Mouse (Mus musculus) spleen, postnatal 10 days (tissue): ENCODE measurements around the gene Lyg2.
A peak's percentile ranks its signal among the peaks of the same experiment; 100 is the strongest.

Experiments used
- DNase-seq, 2 experiments: peaks; one replicate each; pipeline ENCODE4 v3.0.0; 2021 to 2022; ENCODE audit warnings: low spot score in 2 of 2

The Lyg2 gene

GRCm38 (mm10) chr1:37916393-37916792 lies at the start of gene Lyg2:
Lyg2 (minus strand) TSS chr1:37916493.
- no peak for DNase-seq

- no peak for DNase-seq
Measured at GRCm38 (mm10) chr1:37965571-37965970, 49.3 kb upstream of the Lyg2 start.

- no peak for DNase-seq
Measured at GRCm38 (mm10) chr1:37959486-37959885, 43.2 kb upstream of the Lyg2 start.

GRCm38 (mm10) chr1:37958516-37958915 lies 42.2 kb upstream of the Lyg2 start:
- DNase-seq: no peak

GRCm38 (mm10) chr1:37957659-37958058 lies 41.4 kb upstream of the Lyg2 start, which contains the start of gene Lyg1:
Lyg1 (minus strand) TSS chr1:37957759.
- DNase-seq: no peak

- no peak for DNase-seq
Measured at GRCm38 (mm10) chr1:37956690-37957431, 40.6 kb upstream of the Lyg2 start.

- no peak for DNase-seq
Measured at GRCm38 (mm10) chr1:37955251-37955650, 39.0 kb upstream of the Lyg2 start.

GRCm38 (mm10) chr1:37954786-37955185 lies 38.5 kb upstream of the Lyg2 start:
- no peak for DNase-seq

- DNase-seq: no peak
Measured at GRCm38 (mm10) chr1:37948906-37949305, 32.6 kb upstream of the Lyg2 start.

GRCm38 (mm10) chr1:37931806-37932205 lies 15.5 kb upstream of the Lyg2 start:
- DNase-seq: no peak

GRCm38 (mm10) chr1:37925971-37926370 lies 9.7 kb upstream of the Lyg2 start:
- DNase-seq: no peak

- DNase-seq: no peak
Measured at GRCm38 (mm10) chr1:37922536-37922935, 6.2 kb upstream of the Lyg2 start.

GRCm38 (mm10) chr1:37918096-37918495 lies 1.8 kb upstream of the Lyg2 start:
- no peak for DNase-seq

- DNase-seq: no peak
Measured at GRCm38 (mm10) chr1:37917666-37918065, 1.4 kb upstream of the Lyg2 start.

- no peak for DNase-seq
Measured at GRCm38 (mm10) chr1:37912751-37913150, 3.5 kb downstream of the Lyg2 start.

GRCm38 (mm10) chr1:37903178-37903577 lies 13.1 kb downstream of the Lyg2 start:
- peak in 1 of 2 experiments; percentile 35 for DNase-seq

GRCm38 (mm10) chr1:37900288-37900687 lies 16.0 kb downstream of the Lyg2 start:
- DNase-seq: no peak

- no peak for DNase-seq
Measured at GRCm38 (mm10) chr1:37899816-37900215, 16.5 kb downstream of the Lyg2 start.

- no peak for DNase-seq
Measured at GRCm38 (mm10) chr1:37894606-37895005, 21.7 kb downstream of the Lyg2 start.

GRCm38 (mm10) chr1:37891400-37891799 lies 24.9 kb downstream of the Lyg2 start:
- no peak for DNase-seq

GRCm38 (mm10) chr1:37890025-37890652 lies 26.2 kb downstream of the Lyg2 start, which contains the start of the genes Mitd1 and Mrpl30:
Mitd1 (minus strand) TSS chr1:37890411.
Mrpl30 (plus strand) TSS chr1:37890477.
- peak; percentile 88 for DNase-seq

- no peak for DNase-seq
Measured at GRCm38 (mm10) chr1:37889206-37889605, 27.1 kb downstream of the Lyg2 start.

GRCm38 (mm10) chr1:37884451-37884850 lies 31.8 kb downstream of the Lyg2 start:
- DNase-seq: peak in 1 of 2 experiments; percentile 72
